Mouse (Mus musculus): ENCODE measurements around the gene Scgb2b12.
"Not testable (repeated sequence)": the region's sequence is repeated elsewhere in the genome, so short reads cannot be mapped to it uniquely, and the experiment has no call there.

The Scgb2b12 gene

DNA sequence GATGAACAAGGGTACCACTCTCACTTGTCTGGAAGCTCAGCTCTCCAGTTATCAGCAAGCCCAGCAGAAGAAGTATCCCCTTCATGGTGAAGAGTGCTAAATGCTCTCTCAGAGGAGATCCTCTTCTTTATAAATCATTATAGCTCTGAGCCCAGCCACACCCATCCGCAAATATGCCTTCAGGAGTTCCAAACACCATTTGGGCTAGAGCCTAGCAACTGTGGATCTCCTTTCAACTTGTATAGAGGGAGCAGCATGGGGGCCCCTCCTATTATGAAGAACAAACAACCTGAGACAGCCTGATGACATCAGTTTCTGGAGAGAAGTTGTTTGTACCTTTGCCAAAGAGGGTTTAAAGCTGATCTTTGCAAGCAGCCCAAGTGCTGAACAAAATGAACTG, at the start of gene Scgb2b12:
Scgb2b12 (minus strand) TSS at position 101 of the 400 bp plus-strand sequence.
- DNase-seq (ENCODE audit: low read depth, low spot score), result not testable (repeated sequence)

DNA sequence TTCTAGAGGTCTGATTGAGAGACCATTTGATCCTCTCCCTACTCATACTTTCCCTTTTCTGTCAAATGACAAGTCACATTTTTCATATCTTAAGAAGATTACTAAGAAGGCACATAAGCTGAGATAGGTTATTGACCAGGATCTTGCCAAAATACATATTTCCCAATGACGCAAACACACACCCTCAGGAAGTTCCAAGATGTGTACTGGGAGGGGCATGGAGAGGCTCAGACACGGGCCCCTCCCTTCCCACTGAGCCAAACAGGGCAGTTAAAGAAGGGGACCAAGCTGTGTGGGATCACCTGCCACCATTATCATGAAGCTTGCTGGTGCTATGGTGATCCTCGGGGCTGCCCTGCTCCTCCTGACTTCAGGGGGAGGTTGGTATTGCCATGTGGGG, 6.8 kb upstream of the Scgb2b12 start, which contains the start of gene Scgb1b12:
Scgb1b12 (plus strand) TSS at position 301 of the 400 bp plus-strand sequence.
- not testable (repeated sequence) for DNase-seq (ENCODE audit: low read depth, low spot score)
